Mouse (Mus musculus) urinary bladder, postnatal 36 days (tissue): ENCODE results near the gene Alcam.

Experiments
- DNase-seq, 2 experiments: peaks; one replicate each; pipeline ENCODE4 v3.0.0; 2022; ENCODE audit warnings: low spot score in 2 of 2, mixed read lengths in 1 of 2

Gene Alcam

GRCm38 (mm10) chr16:52261755-52262154 is 192.1 kb downstream of the Alcam start:
- no peak for DNase-seq

DNA sequence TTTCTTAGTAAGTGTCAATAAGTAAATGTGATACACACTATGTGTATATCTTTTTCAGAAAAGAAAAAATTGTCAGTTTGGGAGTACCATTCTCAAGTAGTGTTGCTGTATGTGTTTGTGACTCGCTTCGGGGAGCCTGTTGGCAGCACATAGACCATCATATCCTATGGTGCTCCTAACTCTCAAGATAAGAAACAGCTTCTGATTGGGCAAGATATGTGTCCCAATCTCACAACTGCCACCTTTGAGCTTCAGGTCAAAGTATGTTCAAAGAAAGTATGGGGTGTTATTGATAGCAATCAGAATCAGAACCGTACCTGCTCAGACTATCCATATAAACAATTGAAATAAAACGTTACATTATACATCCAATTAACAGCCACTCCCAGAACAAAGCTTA is 202.9 kb downstream of the Alcam start:
- DNase-seq, result no peak

DNA sequence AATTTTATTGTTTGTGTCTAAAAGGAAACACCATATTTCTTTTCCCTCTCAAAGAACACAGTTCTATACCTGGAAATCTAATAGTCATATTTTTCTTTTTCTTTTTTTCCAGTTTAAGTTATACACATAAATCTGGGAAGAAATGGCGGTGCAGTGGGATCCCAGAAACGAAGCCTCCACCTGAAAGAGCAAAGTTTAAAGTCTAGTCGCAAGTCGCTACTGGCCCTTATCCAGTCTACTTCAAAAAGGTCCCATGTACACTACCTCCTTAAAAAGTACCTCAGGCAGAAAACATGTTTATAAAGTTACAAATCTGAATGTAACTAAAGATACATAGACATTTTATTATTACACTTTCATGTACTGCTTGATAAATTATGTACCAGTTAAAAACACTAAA is 203.7 kb downstream of the Alcam start:
- DNase-seq, result no peak

DNA sequence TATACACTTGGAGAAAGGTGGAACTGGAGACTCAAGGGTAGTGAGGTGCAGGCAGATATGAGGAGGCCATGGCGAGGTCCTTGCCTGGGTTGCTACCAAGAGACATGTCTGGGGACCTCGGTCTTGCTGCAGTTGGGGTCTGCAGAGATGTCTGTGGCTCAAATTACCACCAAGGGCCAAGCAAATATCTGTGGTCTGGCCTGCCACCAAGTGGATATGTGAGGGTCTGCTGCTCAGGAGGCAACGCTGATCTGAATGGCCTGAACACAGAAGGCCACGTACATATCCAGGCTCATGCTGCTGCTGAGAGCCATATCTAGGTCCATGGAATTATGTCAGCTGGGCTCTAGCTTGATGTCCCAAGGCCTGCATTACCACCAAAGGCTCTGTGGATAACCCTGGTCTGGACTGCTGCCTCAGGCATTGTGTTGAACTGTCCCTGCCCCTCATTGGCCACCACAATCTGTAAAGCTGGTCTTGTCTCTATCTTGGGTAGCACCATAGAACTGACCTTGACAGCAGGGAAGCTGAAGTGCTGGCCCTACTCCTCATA is 210.4 kb downstream of the Alcam start:
- DNase-seq, result no peak

- DNase-seq, result no peak
Observed at GRCm38 (mm10) chr16:52242144-52242543, 211.7 kb downstream of the Alcam start.

DNA sequence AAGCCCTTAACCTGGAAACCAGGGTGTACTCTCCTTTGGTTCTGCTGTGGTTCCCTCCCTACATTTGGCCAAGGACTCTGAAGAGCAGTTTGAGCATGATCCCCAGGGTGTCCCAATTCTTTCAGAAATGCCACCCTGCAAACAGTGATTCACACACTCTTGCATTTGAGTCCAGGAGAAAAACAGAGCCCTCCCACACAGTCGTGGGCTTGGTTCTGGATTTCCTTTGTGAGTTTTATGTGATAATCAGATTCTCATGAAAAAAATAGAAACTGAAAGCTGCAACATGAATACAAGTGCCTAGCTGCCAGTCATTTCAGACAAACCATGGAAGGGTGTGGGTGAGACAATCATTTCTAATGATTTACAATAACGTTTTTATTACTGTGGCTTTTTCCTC is 223.9 kb downstream of the Alcam start:
- DNase-seq, result no peak

DNA sequence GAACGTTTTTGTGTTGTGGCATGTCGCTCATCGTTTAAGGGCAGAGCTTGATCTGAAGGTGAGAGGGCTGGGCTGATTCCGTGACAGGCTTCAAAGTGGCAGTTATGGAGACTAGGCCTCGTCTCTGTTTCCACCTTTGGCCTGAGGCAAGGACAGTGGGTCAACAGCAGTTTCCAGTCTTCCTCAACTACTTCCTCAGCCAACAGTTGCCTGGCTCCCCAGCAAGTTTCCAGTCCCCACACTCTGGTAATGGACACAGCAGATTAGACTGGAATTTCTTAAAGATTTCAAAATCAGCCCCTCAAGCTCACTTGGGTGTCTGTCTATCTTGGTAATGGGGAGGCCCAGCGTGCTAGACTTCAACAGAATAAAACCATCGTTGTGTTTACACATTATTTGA is 224.4 kb downstream of the Alcam start:
- DNase-seq, result no peak

GRCm38 (mm10) chr16:52222896-52223295 is 231.0 kb downstream of the Alcam start:
- no peak for DNase-seq

- DNase-seq, result no peak
Observed at GRCm38 (mm10) chr16:52219069-52219468, 234.8 kb downstream of the Alcam start.

DNA sequence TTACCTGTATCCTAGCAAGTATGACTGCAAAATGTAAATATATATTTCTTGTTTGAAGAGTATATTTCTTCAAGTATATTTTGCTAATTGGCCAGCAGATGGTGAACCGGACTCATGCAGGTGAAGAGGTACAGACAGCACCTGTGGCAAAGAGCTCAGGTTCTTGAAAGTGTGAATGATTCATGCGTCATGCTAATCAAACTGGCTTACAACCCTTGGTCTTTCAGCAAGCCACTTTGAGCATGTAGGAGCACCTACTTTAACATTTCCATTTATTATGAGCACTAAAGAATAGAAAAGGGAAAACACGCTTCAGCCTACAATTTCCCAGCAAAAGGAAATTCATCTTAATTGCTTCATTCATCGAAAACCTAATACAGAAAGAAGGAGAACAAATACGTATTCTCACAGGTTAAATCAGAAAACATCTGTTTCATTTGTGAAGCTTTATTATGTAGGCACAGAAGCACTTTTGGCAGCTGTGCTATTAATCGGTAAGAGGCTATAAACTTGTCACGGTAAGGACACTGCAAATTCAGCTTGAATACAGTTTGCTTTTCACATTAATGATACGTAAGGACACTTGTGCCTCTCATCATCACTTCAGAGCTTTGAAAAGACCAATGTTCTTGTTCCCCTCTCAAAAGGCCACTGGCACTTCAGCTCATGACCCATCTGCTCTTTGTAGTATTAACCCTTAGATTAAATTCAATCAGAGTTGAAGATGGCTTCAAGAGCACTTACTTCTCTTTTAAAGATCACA is 242.8 kb downstream of the Alcam start:
- DNase-seq, result no peak

GRCm38 (mm10) chr16:52200107-52200506 is 253.8 kb downstream of the Alcam start:
- DNase-seq, result no peak
